Mouse (Mus musculus) spleen, adult 2 months (tissue): Measurements from ENCODE around the gene Kifc1. TPM values are rescaled to one million over a fixed set of nuclear protein-coding genes. Genes with fewer than 3 reads are reported as not detected.
A peak's percentile ranks its signal among the peaks of the same experiment; 100 is the strongest.

Experiments used
- DNase-seq, 2 experiments: peaks; one replicate each; pipeline versions ENCODE4 v3.0.0 to v3.0.0-alpha.2; 2012 to 2021; ENCODE audit warnings: low spot score in 2 of 2, low read depth in 1 of 2
- H3K27ac ChIP-seq: fragments of 200-500 bp; 2 replicates; pipeline ENCODE4 v1.5.1; 2012; ENCODE audit warnings: low read length, inconsistent platforms; ENCODE audit not compliant: insufficient read depth
- H3K27me3 ChIP-seq: fragments of 200-500 bp; 2 replicates; pipeline ENCODE4 v1.6.1; 2012; ENCODE audit warnings: mild to moderate bottlenecking, moderate library complexity, low read length, inconsistent platforms; ENCODE audit not compliant: control insufficient read depth, insufficient read depth
- H3K36me3 ChIP-seq: fragments of 200-500 bp; 2 replicates; pipeline ENCODE4 v1.6.1; 2012; ENCODE audit warnings: mild to moderate bottlenecking, low read length, inconsistent platforms; ENCODE audit not compliant: control insufficient read depth, insufficient read depth
- H3K4me1 ChIP-seq: fragments of 200-500 bp; 2 replicates; pipeline ENCODE4 v1.6.1; 2011; ENCODE audit warnings: inconsistent platforms; ENCODE audit not compliant: control insufficient read depth, insufficient read depth, insufficient read length
- H3K4me3 ChIP-seq: fragments of 200-500 bp; 2 replicates; pipeline ENCODE4 v1.5.1; 2011; ENCODE audit warnings: mild to moderate bottlenecking, inconsistent platforms; ENCODE audit not compliant: insufficient read depth, insufficient read length; ENCODE audit errors: extremely low read depth
- CTCF ChIP-seq: fragments of 200-500 bp; IDR thresholded peaks from 2 replicates; pipeline ENCODE4 v1.5.1; 2011; ENCODE audit warnings: mild to moderate bottlenecking, inconsistent platforms; ENCODE audit not compliant: insufficient read depth, insufficient read length, insufficient replicate concordance; ENCODE audit errors: extremely low read depth
- POLR2A ChIP-seq: fragments of 200-500 bp; IDR thresholded peaks from 2 replicates; pipeline ENCODE4 v1.6.1; 2011; ENCODE audit warnings: low read depth, low read length, inconsistent platforms
- WGBS: fragments of 180-500 bp; shearing (Covaris S2); methylation state at CpG from one replicate; pipeline ENCODE4 v1.1.7; 2018; 5-methylcytosine and 5-hydroxymethylcytosine counted together
- polyA plus RNA-seq: library from polyadenylated mRNA; depleted of rRNA; stranded (reverse); fragments of >200 nt; gene quantifications from 2 replicates; pipeline ENCODE4 v1.2.3, GENCODE M21; 2012; rRNA removed

Gene Kifc1
- polyA plus RNA-seq: 11.5 and 15.3 TPM in 2 replicates

GRCm38 (mm10) chr17:33890533-33891059, at the start of gene Kifc1:
Gene Kifc1 (minus strand): TSS chr17:33890661.
- no peak for TF ChIP-seq POLR2A
- TF ChIP-seq CTCF: peak; percentile 99
- H3K4me1 ChIP-seq: no peaks in the 10 kb centered on the region; the same call in 1 of the 2 replicates
- H3K36me3 ChIP-seq: no peaks in the 10 kb centered on the region; the same call in 1 of the 2 replicates
- under 1% methylated on average over 49 of the region's 49 CpGs for WGBS
- H3K4me3 ChIP-seq: peak within 1 kb of the TSS; percentile 74
- DNase-seq: peak; percentile 98 to 99
- H3K27me3 ChIP-seq: no peaks in the 10 kb centered on the region
- no peak within 1 kb of the TSS for H3K27ac ChIP-seq

- no peak overlapping the region for H3K27ac ChIP-seq
- H3K36me3 ChIP-seq: peaks cover 29% of the 10 kb centered on the region
- DNase-seq: no peak
- no peak overlapping the region for H3K4me3 ChIP-seq
- WGBS: 82% methylated on average over 11 of the region's 11 CpGs
- TF ChIP-seq CTCF: no peak
- no peak for TF ChIP-seq POLR2A
- H3K4me1 ChIP-seq: peaks cover 14% of the 10 kb centered on the region; the same call in 1 of the 2 replicates
- no peaks in the 10 kb centered on the region for H3K27me3 ChIP-seq
Measured at GRCm38 (mm10) chr17:33938783-33939182, 48.3 kb upstream of the Kifc1 start.

- WGBS: 93% methylated on average over 15 of the region's 15 CpGs
- Histone ChIP-seq H3K4me1 (peaks cover 14% of the 10 kb centered on the region; the same call in 1 of the 2 replicates), H3K27me3 (no peaks in the 10 kb centered on the region), H3K27ac (no peak overlapping the region), H3K4me3 (no peak overlapping the region), H3K36me3 (peaks cover 42% of the 10 kb centered on the region)
- DNase-seq: no peak
- TF ChIP-seq POLR2A (no peak), CTCF (no peak)
Measured at GRCm38 (mm10) chr17:33936993-33937392, 46.5 kb upstream of the Kifc1 start.

GRCm38 (mm10) chr17:33935422-33936055, 45.1 kb upstream of the Kifc1 start:
- Histone ChIP-seq H3K4me1 (peaks cover 10% of the 10 kb centered on the region; the same call in 1 of the 2 replicates), H3K4me3 (no peak overlapping the region), H3K36me3 (peaks cover 43% of the 10 kb centered on the region), H3K27me3 (no peaks in the 10 kb centered on the region), H3K27ac (no peak overlapping the region)
- no peak for DNase-seq
- 90% methylated on average over 21 of the region's 21 CpGs for WGBS
- TF ChIP-seq CTCF (no peak), POLR2A (no peak)

GRCm38 (mm10) chr17:33932970-33933369, 42.5 kb upstream of the Kifc1 start:
- 95% methylated on average over 15 of the region's 15 CpGs for WGBS
- H3K36me3 ChIP-seq: peaks cover 42% of the 10 kb centered on the region
- TF ChIP-seq CTCF (no peak), POLR2A (no peak)
- H3K4me3 ChIP-seq: no peak overlapping the region
- no peak overlapping the region for H3K27ac ChIP-seq
- no peaks in the 10 kb centered on the region for H3K27me3 ChIP-seq
- peaks cover 4% of the 10 kb centered on the region; the same call in 1 of the 2 replicates for H3K4me1 ChIP-seq
- no peak for DNase-seq

- peaks cover 4% of the 10 kb centered on the region; the same call in 1 of the 2 replicates for H3K4me1 ChIP-seq
- H3K4me3 ChIP-seq: no peak overlapping the region
- no peaks in the 10 kb centered on the region for H3K27me3 ChIP-seq
- WGBS: 91% methylated on average over 14 of the region's 14 CpGs
- TF ChIP-seq CTCF (no peak), POLR2A (no peak)
- H3K27ac ChIP-seq: no peak overlapping the region
- DNase-seq: no peak
- H3K36me3 ChIP-seq: peaks cover 41% of the 10 kb centered on the region
Measured at GRCm38 (mm10) chr17:33932448-33932847, 42.0 kb upstream of the Kifc1 start.

GRCm38 (mm10) chr17:33931947-33932346, 41.5 kb upstream of the Kifc1 start:
- Histone ChIP-seq H3K4me3 (no peak overlapping the region), H3K27me3 (no peaks in the 10 kb centered on the region), H3K4me1 (peaks cover 4% of the 10 kb centered on the region; the same call in 1 of the 2 replicates), H3K36me3 (peaks cover 37% of the 10 kb centered on the region), H3K27ac (no peak overlapping the region)
- TF ChIP-seq CTCF (no peak), POLR2A (no peak)
- DNase-seq: no peak
- 96% methylated on average over 11 of the region's 11 CpGs for WGBS
